Mouse (Mus musculus) megakaryocyte, embryonic 14.5 days (primary cell): ENCODE measurements at regions not wholly inside any gene's neighbourhood (a gene's known extent, or its start where the extent isn't known, plus 50 kb on each side); places are given as distances from the start of the nearest gene placed in this dataset.

Experiments used
- FLI1 ChIP-seq: IDR thresholded peaks from 2 replicates; pipeline ENCODE4 v1.6.1; 2012; ENCODE audit warnings: low read length, inconsistent platforms, mixed read lengths
- GATA1 ChIP-seq: IDR thresholded peaks from 3 replicates; pipeline ENCODE4 v1.6.1; 2012; ENCODE audit warnings: mixed read lengths, low read length, inconsistent platforms, borderline replicate concordance

DNA sequence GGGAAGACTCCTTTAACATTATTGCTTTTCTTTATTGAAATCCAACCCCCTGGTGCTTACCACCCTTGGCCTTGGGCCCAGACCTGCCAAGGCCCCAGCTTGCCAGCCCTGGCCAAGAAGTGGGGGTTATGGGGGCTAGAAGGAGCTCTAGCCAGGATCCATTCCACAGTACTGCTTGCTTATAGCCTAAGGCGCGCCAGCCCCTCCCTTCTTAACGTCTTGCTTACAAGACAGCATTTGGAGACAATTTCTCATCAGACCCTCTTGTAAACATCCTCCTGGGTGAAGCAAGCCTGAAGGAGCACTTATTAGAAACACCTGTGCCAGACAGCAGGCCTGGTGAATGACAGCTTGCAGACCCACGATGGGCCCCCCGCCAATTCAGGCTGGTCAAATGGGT, 179.3 kb downstream of the Cyp26b1 start:
- TF ChIP-seq GATA1, result no peak
- TF ChIP-seq FLI1, result no peak
